Mouse (Mus musculus) kidney, adult 8-10 months (tissue): Measurements from ENCODE around the gene Sh2d6.
"Not testable (repeated sequence)": the region's sequence is repeated elsewhere in the genome, so short reads cannot be mapped to it uniquely, and the experiment has no call there.

ENCODE experiments used
- DNase-seq, 2 experiments: peaks; one replicate each; pipeline ENCODE4 v3.0.0; 2022

Sh2d6 gene

DNA sequence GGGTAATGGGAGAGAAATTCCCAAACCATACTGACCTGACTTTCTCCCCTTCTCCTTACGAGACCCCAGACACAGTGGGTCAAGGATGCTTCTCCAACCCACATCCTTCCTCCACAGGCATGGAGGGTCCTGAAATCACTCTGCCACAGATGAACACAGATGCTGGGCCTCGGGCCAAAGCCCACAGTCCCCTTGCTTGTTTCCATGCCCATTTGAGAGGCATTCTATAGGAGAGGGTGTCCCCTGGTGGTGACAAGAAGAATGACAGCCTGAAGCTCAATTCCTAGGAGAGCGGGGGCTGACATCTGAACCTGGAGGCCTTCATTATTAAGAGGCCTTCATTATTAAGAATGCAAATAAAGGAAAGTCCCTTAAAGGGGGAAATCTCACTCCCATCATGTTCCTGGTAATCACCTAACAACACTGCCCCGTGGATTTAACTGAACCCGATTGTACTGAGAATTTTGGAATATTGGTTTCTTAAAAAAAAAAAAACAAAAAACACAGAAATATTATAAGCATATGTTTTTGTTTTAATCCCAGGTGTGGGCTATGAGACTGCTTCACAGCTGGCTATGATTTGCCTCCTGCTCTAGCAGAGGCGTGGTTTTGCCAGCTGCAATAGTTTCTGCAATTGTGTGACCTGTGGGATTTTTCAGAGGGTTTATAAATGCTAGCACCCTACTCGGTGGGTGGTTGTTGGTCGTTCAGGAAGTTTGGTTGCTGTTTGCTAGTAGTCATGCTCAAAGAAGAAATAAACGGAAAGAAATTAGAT lies 12.7 kb upstream of the Sh2d6 start:
- DNase-seq = peak in 1 of 2 experiments; percentile 65

DNA sequence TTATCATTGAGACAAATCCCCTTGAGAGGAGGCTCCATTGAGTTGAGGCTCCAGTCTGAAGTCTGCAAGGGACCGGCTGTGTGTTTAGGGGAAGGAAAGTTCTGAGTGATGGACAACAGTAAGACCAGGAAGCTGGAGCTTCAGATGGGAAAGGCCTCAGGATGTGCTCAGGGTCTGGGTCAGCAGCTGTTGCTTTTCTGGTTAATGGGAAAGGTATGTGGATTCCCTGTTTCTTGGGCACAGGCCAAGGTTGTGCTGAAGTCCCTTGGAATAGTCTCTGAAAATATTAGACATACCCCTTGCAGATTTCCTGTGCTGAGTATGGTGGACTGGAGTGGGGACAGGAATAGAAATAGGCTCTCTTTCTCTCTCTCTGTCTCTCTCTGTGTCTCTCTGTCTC lies 12.0 kb upstream of the Sh2d6 start:
- DNase-seq = not testable (repeated sequence)

DNA sequence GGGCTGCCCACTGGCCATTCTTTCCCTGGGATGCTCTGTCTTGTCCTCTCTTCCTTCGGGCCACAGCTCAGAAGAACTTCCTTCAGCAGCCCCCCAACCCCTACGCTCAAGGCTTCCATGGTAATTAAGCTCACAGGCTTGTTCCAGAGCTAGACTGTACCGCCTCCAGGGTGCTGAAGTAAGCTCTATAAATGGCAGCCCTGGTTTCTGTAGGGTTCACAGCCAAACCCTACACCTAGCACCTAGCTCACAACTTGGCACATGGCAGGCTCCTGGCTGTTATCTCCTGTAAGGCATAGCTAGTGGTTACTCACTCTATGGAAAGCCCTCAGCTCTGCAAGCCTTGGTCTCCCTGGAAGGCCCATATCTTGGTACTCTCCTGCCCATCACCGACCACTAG lies 11.1 kb upstream of the Sh2d6 start:
- DNase-seq = no peak

DNA sequence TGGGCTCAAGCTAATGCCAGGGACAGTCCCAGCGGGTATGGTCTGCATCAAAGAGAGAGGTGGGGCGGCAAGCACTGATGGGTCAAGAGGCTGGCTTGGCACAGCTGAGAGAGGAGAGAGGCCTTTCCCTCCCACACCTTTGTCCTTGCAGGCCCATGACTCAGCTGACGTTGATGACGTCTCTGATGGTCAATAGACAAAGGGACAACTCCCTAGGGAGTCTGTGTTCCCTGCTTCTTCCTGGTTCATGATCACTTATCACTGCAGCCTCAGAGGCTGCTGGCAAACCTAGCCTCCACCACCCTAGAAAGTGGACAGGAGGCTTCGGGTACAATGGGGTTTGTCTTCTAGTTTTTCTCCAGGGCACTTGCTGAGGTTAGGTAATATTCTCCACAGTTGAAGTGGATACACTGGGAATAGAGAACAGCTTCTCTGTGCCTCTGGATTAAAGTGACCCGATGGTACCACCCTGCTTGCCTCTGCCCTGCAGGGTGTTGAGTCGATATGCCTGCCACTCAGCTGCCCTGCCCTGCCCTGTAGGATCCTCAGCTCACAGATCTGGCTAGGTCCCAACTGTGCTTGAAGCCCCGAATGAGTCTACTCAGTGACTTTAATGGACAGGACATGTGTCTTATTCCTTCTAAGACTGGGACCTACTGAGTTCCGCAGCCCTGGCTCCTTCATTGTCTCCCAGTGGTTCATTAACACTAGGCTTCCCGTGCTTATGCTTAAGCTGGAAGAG lies 7.1 kb upstream of the Sh2d6 start:
- peak; percentile 41 to 56 for DNase-seq

DNA sequence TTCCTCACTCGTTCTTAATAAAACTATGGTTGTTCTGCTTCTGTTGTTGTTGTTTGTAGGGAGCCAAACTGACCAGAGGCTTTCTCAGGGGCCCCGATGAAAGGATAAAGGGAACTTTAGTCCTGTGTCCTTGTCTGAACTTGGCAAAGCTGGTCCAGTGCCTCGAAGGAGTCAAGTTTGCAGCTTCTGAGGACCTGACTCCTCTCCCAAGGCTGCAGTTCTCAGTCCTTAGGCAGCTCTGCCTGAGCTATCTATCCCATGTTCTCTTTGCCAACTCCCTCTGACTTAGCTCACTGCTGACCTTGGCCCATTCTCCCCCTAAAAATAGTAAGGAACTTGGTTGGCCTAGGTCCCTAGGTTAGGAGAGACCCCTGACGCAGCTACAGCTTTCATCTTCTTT lies 5.6 kb upstream of the Sh2d6 start:
- DNase-seq = no peak

DNA sequence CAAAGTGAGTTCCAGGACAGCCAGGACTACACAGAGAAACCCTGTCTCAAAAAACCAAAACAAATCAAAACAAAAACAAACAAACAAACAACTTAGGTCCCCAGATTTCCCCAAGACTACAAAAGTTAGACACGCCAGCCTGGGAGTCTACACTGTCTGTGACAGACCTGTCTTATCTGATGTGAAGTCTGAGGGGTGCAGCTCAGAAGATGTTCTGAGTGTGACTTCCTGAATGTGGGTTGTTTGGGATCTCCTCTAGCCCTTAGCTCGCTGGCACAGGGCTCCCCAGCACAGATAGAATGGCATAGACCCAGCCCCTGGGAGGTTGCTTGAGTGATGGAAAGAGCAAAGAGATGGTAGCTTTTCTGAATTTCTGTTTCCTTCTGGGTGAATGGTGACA lies 2.7 kb upstream of the Sh2d6 start:
- no peak for DNase-seq

DNA sequence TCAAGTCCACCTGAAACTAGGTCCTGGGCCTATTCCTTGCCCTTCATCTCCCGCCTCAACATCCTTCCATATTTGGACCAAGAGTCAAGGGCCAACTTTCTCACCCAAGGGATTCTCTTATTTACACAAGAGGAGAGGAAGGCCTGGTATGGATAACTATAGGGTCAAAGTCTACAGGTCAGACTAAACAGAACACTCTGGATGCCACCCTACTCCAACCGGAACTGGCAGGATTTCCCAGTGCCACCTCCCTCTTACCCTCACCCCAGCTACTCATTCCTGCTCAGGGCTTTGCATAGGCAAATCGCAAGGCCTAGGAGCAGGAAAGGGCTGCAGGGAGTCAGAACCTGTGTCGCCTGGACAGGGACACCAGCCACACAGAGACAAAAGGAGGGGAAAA lies 1.7 kb upstream of the Sh2d6 start:
- no peak for DNase-seq

DNA sequence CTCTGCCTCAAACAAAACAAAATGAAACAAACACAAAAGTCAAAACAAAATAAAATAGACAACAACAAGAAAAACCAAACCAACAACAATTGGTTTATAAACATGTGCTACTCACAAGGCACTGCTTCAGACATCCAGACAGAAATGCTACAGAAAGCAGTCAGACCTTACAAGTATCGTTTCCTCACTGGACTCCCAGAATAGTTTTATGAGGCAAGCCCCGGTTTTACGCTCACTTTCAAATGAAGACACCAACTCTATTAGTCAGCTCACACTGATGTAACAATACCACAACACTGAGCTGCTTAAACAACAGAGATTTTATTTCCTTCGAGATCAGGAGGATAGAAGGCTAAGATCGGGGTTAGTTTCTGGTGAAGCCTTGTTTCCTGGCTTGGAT lies 781 bp upstream of the Sh2d6 start:
- DNase-seq = no peak

DNA sequence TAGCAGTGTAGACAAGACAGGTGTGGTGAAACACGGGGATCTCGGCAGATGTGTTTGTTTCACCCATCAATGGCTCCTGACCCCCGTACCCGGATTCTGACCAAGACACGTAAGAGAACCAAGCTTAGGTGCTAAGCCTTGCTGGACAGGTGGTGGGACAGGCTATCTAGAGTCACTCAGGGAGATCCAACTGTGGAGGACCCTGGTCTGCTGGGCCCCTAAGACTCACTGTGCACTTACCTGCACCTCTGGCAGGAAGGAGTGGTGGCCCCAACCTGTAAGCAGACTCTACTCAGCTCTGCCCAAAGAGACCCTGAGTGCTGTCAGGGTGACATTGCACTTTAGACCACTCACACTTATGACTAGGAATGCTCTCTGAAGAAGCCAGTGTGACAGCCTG lies 603 bp downstream of the Sh2d6 start:
- no peak for DNase-seq

DNA sequence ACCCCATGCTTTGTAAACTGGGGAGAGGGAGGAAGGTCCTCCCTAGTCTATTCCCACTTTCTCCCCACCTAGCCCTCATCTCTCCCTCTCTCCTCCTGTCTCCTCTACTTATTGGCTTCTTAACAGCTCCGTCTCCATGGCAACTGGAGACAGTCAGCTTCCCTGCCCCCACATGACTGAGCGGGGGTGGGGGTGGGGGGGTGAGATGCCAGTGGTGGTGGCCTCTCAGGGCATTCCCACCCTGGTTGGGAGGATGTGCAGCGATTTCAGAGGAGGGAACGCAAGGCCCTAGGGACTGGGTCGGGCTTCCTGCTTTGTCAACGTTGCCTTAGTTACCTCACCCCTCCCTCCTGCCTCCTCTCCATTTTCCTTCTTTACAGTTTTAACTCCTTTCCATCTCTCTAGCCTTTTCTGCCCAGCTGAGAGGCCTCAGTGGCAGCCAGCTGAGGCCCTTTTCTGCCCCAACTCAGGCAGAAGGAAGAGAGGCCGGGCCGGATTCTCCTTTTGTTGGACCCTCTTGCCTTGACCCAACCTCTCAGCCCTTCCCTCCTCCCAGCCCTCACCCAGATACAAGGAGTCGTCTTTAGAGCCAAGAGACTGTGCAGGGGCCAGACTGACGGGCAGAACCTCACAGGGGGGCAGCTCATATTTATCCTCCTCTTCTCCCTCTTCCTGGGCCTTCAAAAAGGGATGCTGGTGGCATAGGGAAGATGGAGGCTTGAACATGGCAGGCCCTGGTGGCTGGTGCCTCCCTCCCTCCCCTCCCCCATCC lies 1.4 kb downstream of the Sh2d6 start:
- DNase-seq = no peak

DNA sequence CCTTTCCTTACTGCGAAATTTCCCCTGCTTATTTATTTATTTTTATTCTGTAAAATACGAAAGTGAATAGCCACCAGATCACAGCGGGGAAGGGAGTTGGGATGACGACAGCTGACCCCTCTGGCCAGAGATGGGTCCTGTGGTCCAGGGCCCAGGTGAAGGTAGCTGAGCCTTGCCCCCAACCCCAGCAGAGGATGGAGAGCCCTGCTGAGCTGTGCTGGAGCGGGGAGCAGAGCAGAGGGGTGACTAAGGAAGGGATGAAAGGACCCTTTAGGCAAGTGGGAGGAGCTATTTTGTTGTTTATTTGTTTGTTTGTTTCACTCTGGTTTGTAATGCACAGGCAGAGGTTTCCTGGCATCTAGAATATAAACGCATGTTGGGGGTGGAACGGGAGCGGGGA lies 2.2 kb downstream of the Sh2d6 start:
- no peak for DNase-seq

DNA sequence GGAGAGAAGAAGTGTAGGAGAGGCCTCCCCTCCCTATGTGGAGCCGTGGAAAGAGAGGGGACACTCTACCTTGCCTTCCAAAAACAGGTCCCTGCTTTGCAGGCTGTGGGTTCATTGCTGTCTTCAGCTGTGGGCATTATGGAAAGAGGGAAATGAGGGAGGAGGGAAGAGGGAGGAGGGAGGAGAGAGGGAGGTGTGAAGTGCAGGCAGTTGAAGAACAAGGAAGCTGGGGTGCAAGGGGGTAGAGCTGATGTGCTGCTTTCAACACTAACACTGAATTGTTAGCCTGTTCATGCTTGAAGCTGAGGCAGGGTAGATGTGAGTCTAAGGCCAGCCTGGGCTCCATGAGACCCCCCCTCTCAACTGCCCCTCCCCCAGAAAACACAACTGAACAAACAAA lies 2.7 kb downstream of the Sh2d6 start:
- no peak for DNase-seq

DNA sequence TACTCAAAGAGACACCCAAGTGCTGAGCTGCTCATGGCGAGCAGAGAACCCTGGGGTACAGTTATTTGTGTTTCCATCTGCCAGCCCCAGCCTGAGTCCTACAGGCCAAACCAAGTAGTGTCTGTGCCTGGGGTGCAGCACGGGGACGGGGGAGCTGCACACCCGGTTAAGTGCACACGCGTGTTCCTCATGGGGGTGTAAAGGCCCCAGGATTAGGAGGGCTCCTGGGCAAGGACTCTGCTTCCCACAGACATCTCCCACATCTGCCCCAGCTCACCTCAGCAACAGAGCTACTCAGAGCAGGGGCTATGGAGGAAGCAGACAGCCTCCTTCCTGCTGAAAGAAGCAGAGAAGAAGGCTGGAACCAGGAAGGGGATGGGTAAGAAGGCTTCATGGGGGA lies 5.9 kb downstream of the Sh2d6 start:
- DNase-seq = no peak

DNA sequence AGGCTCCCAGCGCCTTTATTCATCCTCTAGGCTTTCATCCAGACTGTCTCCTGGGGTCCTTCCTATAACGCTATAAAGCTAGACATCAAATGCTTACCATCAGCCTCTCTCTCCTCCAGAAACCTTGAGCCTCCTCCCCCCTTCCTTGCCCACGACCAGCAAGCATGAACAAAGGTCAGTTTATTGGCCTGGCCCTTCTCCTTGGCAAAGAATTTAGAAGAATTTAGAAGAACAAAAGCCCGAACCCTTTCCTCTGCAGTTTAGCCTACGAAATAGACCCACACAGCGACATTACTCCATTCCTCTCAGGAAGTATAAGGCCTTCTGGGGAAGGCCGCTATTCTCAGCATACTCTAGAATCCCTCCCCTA lies 8.5 kb downstream of the Sh2d6 start:
- peak in 1 of 2 experiments; percentile 74 for DNase-seq

DNA sequence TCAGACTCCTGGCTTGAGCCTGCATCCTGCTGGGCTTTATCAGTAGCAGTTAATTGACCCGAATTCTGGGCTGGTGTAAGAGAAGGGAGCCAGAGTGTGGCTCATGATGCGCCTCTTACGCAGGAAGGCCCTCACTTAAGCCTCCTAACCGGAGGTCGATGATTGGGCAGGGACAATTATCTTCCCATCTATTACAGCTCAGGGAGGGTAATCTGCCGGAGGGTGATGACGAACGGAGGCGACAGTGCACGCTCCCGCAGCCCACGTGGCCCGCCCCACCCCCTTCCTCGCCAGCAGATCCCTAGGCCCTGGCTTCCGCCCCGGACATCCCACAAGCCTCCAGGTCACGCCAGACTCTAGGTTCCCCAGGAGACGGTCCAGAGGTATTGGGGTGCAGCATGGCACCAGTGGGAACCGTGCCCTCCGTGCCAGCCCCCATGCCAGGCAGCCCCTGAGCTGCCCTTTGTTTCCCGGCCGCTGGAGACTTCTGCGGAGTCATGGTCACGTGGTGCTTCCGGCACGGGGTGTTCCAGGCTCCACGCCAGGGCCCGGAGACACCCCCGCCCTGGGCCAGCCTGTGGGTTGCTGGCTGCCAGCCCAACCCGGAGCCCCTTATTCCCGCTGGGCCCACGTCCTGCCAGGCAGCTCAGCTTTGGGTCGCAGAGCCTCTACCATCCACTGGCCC lies 9.0 kb downstream of the Sh2d6 start:
- DNase-seq = peak; percentile 85 to 94

DNA sequence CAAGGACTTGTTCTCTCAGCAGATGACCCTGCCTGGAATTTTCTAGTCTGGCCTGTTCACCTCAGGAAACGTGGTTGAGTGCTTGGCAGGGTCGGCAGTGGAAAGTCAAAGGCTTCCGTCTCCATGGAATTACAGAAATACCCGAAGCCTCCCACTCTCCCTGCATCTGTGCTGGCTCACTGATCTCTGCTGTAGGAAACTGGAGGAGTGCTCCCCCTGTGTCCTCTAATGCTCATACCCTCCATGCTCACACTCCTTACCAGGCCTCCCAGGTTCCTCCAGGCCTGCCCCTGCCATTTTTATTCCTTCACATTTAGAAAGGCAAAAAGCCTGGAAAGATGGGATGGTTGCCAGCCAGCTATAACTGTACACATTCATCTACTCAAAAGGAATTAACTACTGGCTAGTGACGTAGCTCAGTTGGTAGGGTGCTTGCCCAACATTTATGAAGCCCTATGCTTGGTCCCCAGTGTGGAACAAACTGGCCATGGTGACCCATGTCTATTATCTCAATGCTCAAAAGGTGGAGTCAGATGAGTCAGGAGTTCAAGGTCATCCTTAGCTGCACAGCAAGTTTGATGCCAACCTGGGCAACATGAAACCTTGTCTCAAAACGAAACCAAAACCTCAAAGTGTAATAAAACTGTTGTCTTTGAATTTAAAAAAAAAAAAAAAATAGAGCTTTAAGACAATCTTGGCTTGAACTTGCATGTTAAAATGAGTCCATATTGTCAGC lies 10.7 kb downstream of the Sh2d6 start:
- DNase-seq = no peak

DNA sequence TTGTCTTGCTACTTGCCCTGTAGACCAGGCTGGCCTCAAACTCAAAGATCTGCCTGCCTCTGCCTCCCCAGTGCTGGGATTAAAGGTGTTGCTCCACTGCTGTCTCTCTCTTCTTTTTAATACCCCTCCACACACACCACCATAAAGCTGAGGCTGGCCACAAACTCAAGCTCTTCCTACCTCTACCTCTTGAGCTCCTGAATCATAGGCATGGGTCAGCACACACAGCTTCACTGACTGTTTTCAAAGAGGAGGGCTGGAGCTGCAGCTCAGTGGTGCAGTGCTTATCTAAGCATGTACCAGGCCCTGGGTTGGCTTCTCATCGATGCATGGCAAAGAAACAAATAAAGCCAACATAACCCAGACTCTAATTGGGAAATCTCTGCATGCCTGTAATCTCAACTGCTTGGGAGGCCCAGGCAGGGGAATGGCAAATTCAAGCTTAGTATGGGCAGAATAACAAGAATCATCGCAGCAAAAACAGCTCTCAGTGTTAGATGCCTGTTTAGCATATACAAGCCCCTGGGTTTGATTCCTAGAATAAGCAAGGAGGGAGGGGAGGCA lies 11.6 kb downstream of the Sh2d6 start:
- no peak for DNase-seq

DNA sequence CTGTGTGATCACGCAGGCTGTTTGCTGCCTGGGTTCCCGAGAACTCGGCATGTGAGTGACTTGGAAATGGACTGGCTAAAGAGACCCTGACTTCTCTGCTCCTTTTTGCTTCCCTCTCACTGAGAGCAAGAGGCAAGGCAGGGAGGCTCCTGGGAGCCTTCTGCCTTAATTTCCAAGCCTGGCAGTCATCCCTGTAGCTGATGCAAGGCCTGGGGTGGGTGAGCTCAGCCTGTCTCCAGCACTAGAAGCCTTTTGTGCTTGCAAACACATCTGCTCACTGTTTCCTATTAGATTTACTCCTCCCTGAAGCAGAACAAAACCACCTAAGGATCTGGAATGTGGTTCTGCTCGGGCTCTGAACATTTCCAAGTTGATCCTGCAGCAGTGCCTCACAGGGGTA lies 12.9 kb downstream of the Sh2d6 start:
- DNase-seq = no peak

DNA sequence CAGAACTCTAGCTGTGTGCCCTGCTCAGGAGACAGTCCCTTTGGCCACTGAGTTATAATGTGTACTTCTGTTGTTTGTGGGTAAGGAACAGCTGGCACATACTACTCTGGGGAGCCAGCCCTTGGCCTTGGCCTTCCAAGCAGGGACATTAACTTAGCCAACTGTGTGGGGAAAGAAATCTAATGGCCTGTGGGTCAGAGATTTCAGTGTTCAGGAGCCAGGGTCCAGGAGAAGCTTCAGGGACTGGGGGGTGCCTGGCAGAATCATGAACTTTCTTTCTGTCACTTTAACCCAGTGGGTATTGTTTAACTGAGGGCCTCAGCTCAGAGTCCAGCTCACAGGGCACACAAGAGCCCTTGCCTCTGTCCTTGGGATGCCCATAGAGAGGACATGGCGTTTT lies 15.4 kb downstream of the Sh2d6 start:
- DNase-seq = no peak

DNA sequence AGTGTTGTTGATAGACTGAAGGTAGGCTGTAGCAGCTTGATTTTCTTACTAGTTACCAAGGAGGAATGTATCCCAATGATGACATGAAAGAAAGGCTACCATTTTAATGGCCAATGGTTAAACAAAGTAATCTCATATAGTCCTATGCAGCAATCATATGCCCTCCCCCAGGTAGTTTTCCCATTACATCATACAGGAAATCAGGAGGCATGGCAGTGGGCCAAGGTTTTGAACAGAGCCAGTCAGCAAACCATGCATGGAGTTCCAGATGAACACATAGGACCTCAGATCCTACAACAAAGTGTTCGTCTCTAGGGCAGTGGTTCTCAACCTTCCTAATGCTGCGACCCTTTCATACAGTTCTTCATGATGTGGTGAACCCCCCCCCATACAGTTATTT lies 17.6 kb downstream of the Sh2d6 start:
- peak; percentile 59 to 80 for DNase-seq

DNA sequence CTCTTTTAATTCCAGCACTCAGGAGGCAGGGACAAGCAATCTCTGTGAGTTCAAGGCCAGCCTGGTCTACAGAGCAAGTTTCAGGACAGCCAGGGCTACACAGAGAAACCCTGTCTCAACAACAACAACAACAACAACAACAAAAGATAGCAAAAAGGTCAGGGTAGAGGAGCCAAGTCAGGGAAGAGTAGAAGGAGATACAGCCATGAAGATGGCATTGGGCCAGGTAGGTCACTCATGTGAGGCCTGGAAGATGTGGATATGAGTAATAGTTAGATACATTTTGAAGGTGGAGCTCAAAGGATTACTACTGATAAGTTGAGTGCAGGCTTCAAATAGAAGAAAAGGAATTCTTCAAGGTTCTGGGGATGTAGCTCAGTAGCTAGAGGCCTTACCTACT lies 18.2 kb downstream of the Sh2d6 start:
- DNase-seq = no peak

DNA sequence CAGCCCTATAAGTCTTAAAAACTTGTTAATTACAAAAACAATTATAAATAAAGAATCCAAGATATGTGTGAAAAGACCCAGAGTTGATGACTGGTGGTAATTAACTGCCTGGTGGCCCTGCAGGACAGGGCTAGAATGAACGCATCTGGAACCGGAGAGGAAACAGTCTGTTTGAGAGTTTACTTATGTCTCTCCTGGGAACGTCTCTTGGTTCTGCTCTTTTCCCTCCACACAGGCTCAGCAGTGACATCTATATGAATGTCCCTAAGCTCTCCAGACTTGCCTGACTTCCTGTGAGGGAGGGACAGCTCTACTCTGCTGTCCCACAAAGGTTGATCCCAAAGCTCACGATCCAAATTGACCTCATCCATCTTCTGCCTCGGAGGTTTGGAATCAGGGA lies 22.6 kb downstream of the Sh2d6 start:
- DNase-seq = no peak
